Mouse (Mus musculus) limb, embryonic 10.5 days (tissue): ENCODE measurements around the gene Tesc. TPM values are rescaled to one million over a fixed set of nuclear protein-coding genes. Genes with fewer than 3 reads are reported as not detected.

ENCODE experiments used
- DNase-seq: peaks from one replicate; pipeline ENCODE4 v3.0.0-alpha.2; 2017; ENCODE audit warnings: low spot score
- H3K27ac ChIP-seq: fragments of 300-500 bp; sonication (generic); 2 replicates; pipeline ENCODE4 v1.5.1; 2016; ENCODE audit warnings: mild to moderate bottlenecking
- H3K27me3 ChIP-seq: fragments of 300-500 bp; sonication (generic); 2 replicates; pipeline ENCODE4 v1.6.1; 2016; ENCODE audit warnings: low read depth, mild to moderate bottlenecking; ENCODE audit not compliant: poor library complexity, severe bottlenecking
- H3K36me3 ChIP-seq: fragments of 300-500 bp; sonication (generic); 2 replicates; pipeline ENCODE4 v1.6.1; 2016; ENCODE audit warnings: mild to moderate bottlenecking, moderate library complexity
- H3K4me1 ChIP-seq: fragments of 300-500 bp; sonication (generic); 2 replicates; pipeline ENCODE4 v1.6.1; 2016
- H3K4me3 ChIP-seq: fragments of 300-500 bp; sonication (generic); 2 replicates; pipeline ENCODE4 v1.5.1; 2016; ENCODE audit warnings: mild to moderate bottlenecking, moderate library complexity
- H3K9me3 ChIP-seq: fragments of 300-500 bp; sonication (generic); replicated peaks from 2 replicates; pipeline ENCODE4 v1.6.1; 2016; ENCODE audit warnings: mild to moderate bottlenecking
- WGBS: fragments of 180-500 bp; shearing (Covaris S2); methylation state at CpG from one replicate; pipeline ENCODE4 v1.1.7; 2016; 5-methylcytosine and 5-hydroxymethylcytosine counted together
- polyA plus RNA-seq: library from polyadenylated mRNA; unstranded; fragments of >200 nt; fragmentation: Nextera tagmentation; extraction: Ambion mirVana; gene quantifications from 2 replicates; pipeline ENCODE4 v1.2.1, GENCODE M21; 2016

Gene Tesc
- polyA plus RNA-seq, 1 experiment from 2014 or later: 0.14 TPM

DNA sequence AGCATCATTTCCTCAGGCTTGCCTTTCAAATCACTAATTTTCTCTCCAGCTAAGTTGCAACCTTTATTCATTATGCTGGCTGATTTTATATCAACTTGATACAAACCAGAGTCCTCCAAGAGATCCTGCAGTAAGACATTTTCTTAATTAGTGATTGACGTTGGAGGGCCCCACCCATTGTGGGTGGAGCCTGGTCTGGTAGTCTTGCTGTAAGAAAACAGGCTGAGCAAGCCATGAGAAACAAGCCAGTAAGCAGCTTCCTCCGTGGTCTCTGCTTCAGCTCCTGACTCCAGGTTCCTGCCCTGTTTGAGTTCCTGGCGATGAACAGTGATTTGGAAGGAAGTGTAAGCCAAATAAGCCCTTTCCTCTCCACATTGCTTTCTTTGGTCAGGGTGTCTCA is 8.2 kb downstream of the Tesc start:
- Histone ChIP-seq H3K27me3 (peaks cover 39% of the 10 kb centered on the region), H3K27ac (no peak overlapping the region), H3K4me1 (peaks cover 28% of the 10 kb centered on the region), H3K9me3 (0 out of 2 replicates have a peak, but pooled peaks cover 2% of the 10 kb centered on the region), H3K36me3 (no peaks in the 10 kb centered on the region), H3K4me3 (no peak overlapping the region)
- WGBS: 63% methylated on average over 3 of the region's 3 CpGs
- DNase-seq: no peak

DNA sequence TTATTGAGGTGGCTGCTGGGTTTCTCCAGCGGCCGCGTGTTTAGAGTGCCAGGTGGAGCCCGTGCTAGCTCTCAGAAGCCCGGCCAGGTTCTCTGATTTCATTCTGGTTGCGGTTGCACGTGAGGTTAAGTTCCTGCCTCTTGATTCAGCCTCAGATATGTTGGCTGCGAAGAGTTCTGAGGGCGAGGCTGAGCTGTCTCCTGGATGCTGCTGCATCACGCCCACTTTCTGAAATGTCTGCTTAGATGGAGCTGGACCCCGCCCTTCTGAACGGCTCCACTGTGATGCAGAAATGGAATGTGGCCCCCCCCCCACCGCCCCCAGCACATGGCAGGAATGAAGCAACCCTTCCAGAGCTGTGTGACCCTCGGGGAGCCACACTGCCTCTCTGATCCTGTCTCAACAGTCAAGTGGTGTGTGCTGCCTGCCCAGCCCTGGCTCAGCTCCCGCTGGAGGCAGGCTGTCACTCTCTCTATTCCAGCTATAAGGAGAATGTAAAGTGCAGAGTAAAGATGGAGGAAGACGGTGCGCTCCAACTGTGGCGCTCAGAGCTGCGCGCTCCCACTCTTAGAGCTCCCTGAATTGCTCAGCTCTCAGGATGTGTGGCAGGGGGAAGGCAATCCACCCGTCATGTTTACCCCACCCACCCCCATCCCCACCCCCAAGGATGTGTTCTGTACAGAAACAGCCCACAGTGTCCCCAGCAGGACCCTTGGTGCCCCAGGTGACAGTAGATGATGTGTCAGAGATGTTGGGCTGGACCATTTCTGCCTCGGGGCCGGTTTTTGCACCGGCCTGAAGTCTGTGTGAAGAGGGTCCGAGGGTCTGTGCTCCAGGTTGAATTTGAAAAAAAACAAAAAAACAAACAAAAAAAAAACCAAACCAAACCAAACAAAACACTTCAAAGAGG is 9.6 kb downstream of the Tesc start:
- no peak for DNase-seq
- Histone ChIP-seq H3K36me3 (no peaks in the 10 kb centered on the region), H3K9me3 (0 out of 2 replicates have a peak, but pooled peaks cover 2% of the 10 kb centered on the region), H3K27me3 (peaks cover 26% of the 10 kb centered on the region), H3K4me3 (peak overlapping the region; percentile 31), H3K27ac (peak overlapping the region; percentile 56; the same call in 1 of the 2 replicates), H3K4me1 (peaks cover 28% of the 10 kb centered on the region)
- WGBS: 46% methylated on average over 25 of the region's 25 CpGs

DNA sequence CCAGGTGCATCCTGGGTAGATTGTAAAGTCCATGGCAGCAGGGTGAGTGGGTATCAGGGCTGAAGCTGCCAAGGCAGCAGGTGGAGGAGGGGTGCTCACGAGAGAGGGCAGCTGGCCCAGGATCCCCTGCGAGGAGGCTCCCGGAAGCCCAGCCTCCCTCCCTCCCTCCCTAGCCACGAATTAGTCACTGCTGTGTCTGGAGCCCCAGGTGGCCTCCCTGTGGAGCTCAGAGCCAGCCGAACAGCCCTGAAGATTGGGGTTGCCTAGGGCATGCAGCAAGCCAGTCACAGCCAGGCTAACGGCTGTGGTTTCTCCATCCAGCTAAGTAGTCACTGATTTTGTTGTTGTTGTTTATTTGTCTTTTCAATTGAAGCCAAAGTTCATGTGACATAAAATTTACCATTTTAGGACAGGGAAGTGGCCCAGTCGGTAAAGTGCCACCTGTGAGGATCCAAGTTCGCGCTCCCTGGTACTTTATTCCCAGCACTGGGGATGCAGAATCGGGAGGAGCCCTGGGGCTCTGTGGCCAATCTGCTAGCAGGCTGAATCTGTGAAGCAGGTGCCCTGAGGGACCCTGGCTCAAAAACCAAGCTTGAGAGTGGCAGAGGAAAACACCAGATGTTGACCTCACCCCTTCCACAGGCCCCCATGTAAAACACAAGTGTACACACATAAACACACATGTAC is 10.4 kb downstream of the Tesc start:
- no peaks in the 10 kb centered on the region for H3K36me3 ChIP-seq
- peaks cover 28% of the 10 kb centered on the region for H3K4me1 ChIP-seq
- H3K27me3 ChIP-seq: peaks cover 26% of the 10 kb centered on the region
- peak overlapping the region; percentile 56; the same call in 1 of the 2 replicates for H3K27ac ChIP-seq
- H3K9me3 ChIP-seq: 0 out of 2 replicates have a peak, but pooled peaks cover 2% of the 10 kb centered on the region
- WGBS: 11% methylated on average over 10 of the region's 10 CpGs
- peak overlapping the region; percentile 31 for H3K4me3 ChIP-seq
- DNase-seq: peak; percentile 52

DNA sequence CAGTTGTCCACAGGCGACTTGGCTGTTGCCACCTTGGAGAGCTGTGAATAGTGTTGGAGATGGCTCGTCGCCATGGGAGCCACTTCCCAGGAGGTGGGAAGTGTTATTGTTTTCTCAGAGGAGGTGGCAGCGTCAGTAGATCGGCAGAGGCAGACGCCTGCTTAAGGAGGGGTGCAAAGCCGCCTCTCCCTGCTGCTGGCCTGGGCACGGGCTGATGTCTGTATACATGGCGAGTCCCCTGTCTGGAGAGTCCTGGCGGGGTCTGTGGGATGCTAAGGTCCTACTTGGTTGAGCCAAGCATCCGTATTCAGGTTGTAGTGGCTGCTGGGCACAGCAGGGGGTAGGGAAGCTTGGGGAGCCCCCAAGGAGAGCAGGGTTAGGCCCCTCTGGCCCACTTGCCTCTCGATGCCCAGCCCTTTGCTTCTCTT is 11.7 kb downstream of the Tesc start:
- Histone ChIP-seq H3K36me3 (no peaks in the 10 kb centered on the region), H3K9me3 (0 out of 2 replicates have a peak, but pooled peaks cover 2% of the 10 kb centered on the region), H3K4me1 (peaks cover 19% of the 10 kb centered on the region), H3K27ac (no peak overlapping the region), H3K4me3 (no peak overlapping the region), H3K27me3 (peaks cover 26% of the 10 kb centered on the region)
- no peak for DNase-seq
- WGBS: 33% methylated on average over 12 of the region's 12 CpGs

DNA sequence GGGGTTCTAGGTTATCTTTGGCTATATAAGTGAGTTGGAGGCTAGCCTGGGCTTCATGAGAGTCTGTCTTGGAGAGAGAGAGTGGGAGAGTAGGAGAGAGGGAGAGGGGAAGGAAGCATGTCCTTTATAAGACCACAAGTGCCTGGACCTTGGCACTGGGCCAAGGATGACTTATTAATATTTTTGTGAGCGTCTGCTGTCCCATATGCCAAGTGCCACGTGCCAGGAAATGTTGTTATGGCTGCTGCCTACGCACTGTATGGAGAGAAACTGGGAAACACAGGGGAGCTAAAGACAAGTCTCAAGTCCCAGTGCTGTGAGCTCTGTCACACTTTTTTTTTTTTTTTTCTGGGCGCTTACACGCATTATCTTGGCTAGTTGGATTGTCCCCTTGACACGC is 15.1 kb downstream of the Tesc start:
- Histone ChIP-seq H3K4me1 (peaks cover 9% of the 10 kb centered on the region), H3K9me3 (no peaks in the 10 kb centered on the region), H3K27ac (no peak overlapping the region), H3K27me3 (peaks cover 27% of the 10 kb centered on the region), H3K36me3 (no peaks in the 10 kb centered on the region), H3K4me3 (no peak overlapping the region)
- 91% methylated on average over 6 of the region's 6 CpGs for WGBS
- DNase-seq: no peak

DNA sequence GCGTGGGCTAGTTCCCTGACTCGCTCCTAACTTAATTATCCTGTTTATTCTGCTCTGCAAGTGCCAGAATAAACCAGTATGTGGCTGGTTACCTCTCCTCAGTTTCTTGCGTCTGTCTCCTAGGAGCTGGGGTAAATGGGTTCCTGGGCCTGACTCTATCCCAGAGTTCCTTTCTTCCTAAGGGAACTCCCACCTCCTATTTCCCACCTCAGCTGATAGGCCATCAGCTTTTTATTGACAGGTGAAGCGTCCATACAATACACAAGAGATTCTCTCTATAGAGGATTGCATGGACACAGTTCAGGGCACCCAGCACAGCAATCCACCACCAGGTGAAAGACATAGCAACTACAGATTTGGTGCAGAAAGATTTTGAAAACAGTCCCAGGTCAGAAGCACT is 16.2 kb downstream of the Tesc start:
- 0 out of 2 replicates have a peak, but pooled peaks cover 3% of the 10 kb centered on the region for H3K4me1 ChIP-seq
- H3K4me3 ChIP-seq: no peak overlapping the region
- H3K27me3 ChIP-seq: peaks cover 28% of the 10 kb centered on the region
- no peak overlapping the region for H3K27ac ChIP-seq
- WGBS: 85% methylated on average over 4 of the region's 4 CpGs
- H3K36me3 ChIP-seq: no peaks in the 10 kb centered on the region
- no peak for DNase-seq
- H3K9me3 ChIP-seq: no peaks in the 10 kb centered on the region

DNA sequence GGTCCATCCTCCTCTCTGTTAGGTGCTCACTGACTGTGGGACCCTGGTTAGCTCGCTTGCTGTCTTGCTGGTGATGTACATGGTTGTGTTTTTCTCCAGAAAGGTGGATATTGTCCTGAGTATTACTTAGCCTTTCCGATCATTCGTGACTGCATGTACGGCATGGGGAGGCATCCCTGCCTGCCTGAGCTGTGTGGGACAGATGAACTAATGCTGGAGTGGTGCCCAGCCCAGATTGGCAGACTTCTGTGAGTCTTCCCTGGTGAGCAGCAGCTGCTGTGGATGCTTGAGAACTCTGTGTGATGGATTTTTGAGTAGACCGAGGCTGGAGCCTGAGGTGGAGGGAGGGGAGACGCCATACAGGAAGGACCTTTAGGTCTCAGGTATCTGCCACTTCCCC is 17.4 kb downstream of the Tesc start:
- WGBS: 89% methylated on average over 6 of the region's 6 CpGs
- Histone ChIP-seq H3K4me1 (no peaks in the 10 kb centered on the region), H3K27me3 (peaks cover 29% of the 10 kb centered on the region), H3K27ac (no peak overlapping the region), H3K4me3 (no peak overlapping the region), H3K9me3 (no peaks in the 10 kb centered on the region), H3K36me3 (no peaks in the 10 kb centered on the region)
- DNase-seq: no peak

DNA sequence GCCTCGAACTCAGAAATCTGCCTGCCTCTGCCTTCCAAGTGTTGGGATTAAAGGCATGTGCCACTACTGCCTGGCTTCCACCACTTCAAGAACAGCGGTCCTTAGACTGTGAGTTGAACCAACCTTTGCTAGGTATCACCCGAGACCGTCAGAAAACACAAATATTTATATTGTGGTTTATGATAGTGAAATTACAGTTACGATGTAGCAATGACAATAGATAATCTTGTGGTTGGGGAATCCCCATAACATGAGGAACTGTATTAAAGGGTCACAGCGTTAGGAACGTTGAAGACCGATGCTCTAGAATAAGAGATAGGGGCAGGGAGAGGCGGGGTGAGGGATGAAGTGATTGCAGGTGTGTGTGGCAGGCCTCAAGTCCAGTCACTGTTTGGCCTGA is 17.8 kb downstream of the Tesc start:
- H3K27ac ChIP-seq: no peak overlapping the region
- no peaks in the 10 kb centered on the region for H3K4me1 ChIP-seq
- 93% methylated on average over 9 of the region's 9 CpGs for WGBS
- H3K36me3 ChIP-seq: no peaks in the 10 kb centered on the region
- peaks cover 34% of the 10 kb centered on the region for H3K27me3 ChIP-seq
- no peak overlapping the region for H3K4me3 ChIP-seq
- no peak for DNase-seq
- H3K9me3 ChIP-seq: no peaks in the 10 kb centered on the region

DNA sequence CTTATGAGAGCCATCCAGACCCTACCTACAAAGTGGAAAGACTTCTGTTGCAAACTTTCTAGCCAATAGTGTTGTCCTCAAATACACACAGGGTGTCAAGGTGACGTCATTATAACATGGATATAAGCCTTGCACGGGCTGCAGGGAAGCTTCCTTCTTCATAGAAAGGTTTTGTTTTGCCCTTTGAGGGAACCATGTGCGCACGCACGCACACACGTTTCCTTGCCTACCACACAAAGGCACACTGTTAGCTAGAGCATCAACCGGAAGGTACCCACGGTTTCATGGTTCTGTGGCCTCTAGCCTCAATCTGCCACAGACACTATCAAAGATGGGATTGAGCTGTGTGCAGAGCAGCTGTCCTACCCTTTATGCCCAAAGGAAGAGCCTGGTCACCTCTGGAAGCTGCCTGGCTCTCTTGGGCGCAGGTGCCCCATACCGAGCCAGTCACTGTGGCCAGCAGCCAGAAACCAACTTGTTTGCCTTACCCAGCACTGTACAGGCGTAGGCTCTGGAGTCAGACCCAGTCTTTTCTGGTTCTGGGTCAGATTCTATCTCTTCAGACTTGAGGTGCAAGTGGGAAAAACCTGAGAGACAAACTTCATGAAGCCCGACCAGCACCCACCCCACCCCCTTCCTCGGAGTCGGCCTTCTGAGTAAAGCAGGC is 19.7 kb downstream of the Tesc start:
- H3K4me1 ChIP-seq: no peaks in the 10 kb centered on the region
- no peak for DNase-seq

DNA sequence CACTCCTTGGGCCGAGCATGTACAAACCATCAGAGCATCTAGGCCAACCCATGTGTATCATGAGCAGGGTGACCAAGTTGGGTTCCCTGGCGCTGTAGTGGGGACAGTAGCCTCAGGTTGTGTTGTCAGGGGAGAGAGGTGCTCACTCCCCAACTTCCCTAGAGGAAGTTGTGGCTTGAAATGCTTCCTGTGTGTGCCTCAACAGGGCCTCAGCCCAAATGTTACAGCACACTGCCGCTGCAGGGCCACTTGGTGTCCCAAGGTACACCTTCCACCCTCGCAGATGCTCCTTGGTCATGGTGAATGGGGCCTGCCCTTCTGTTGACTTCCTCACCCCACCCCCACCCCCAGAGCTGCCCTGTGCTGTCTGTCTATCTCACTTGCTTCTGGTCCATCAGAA is 20.9 kb downstream of the Tesc start:
- H3K36me3 ChIP-seq: no peaks in the 10 kb centered on the region

More for the DNA sequence above, 19.7 kb downstream of the Tesc start:
- H3K9me3 ChIP-seq: no peaks in the 10 kb centered on the region
- no peaks in the 10 kb centered on the region for H3K36me3 ChIP-seq
- WGBS: 92% methylated on average over 14 of the region's 14 CpGs
- H3K27ac ChIP-seq: no peak overlapping the region
- H3K4me3 ChIP-seq: no peak overlapping the region
- H3K27me3 ChIP-seq: peaks cover 47% of the 10 kb centered on the region

DNA sequence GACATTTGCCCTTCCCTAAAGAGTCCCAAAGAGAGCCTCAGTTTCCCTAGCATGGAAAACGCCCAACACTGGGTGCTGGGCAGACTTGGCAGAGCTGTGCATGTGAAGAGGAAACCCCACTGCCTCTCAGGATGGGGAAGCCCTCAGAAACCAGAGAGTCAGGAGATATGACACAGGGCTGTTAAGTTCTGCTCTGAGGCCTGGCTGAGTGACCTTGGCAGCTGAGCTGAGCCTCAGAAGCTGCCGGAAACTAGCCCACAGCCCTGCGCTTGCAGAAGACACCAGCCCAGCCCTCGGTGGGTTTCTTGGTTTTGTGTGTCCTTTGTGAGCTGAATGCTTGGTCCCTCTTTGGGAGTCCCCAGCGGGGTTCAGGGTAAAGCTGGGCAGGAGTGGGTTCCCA is 21.4 kb downstream of the Tesc start:
- Histone ChIP-seq H3K4me1 (no peaks in the 10 kb centered on the region), H3K27me3 (peaks cover 51% of the 10 kb centered on the region), H3K4me3 (no peak overlapping the region), H3K9me3 (no peaks in the 10 kb centered on the region), H3K36me3 (no peaks in the 10 kb centered on the region), H3K27ac (no peak overlapping the region)
- 89% methylated on average over 5 of the region's 5 CpGs for WGBS
- no peak for DNase-seq

More for the DNA sequence above, 20.9 kb downstream of the Tesc start:
- Histone ChIP-seq H3K9me3 (no peaks in the 10 kb centered on the region), H3K27me3 (peaks cover 48% of the 10 kb centered on the region), H3K4me1 (no peaks in the 10 kb centered on the region), H3K27ac (no peak overlapping the region), H3K4me3 (no peak overlapping the region)
- no peak for DNase-seq
- 80% methylated on average over 4 of the region's 4 CpGs for WGBS

DNA sequence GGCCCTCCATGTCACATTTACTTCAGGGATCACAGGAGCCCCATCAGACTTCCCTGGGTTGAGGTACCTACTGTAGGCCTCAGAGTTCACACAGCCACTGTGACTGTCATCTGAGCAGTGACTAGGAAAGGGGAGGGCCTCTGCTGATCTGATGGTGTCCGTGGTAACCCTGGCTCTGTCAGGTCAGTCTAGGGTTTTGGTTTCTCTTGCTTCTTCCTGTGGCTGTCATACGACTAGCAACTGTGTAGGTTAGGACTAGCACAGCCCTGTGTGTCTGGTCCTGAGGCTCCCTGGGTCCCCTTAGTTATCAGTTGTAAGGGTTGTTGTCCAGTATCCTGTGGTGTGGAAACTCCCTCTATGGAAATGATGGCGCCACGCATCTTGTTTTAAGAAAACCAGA is 23.2 kb downstream of the Tesc start:
- H3K27me3 ChIP-seq: peaks cover 65% of the 10 kb centered on the region
- H3K27ac ChIP-seq: no peak overlapping the region
- no peak overlapping the region for H3K4me3 ChIP-seq
- no peaks in the 10 kb centered on the region for H3K4me1 ChIP-seq
- H3K36me3 ChIP-seq: no peaks in the 10 kb centered on the region
- 78% methylated on average over 4 of the region's 4 CpGs for WGBS
- DNase-seq: no peak
- H3K9me3 ChIP-seq: no peaks in the 10 kb centered on the region
